Mouse (Mus musculus): Measurements from ENCODE around the gene Gm49361. TPM values are rescaled to one million over a fixed set of nuclear protein-coding genes. Genes with fewer than 3 reads are reported as not detected.

Gene Gm49361
- polyA plus RNA-seq (2015; fragmentation: Nextera tagmentation; extraction: Ambion mirVana), result not detected in 2 replicates

- under 1% methylated on average over 64 of the region's 68 CpGs for WGBS
- no peaks in the 10 kb centered on the region for H3K9me3 ChIP-seq (replicated peaks)
- H3K4me3 ChIP-seq, result peak within 1 kb of the TSS; percentile 90
- ATAC-seq, result peak; percentile 88
- peak within 1 kb of the TSS; percentile 86 for H3K9ac ChIP-seq
- peaks cover 7% of the 10 kb centered on the region; the same call in 1 of the 2 replicates for H3K27me3 ChIP-seq
- peak within 1 kb of the TSS; percentile 93 for H3K4me2 ChIP-seq
- peaks cover 22% of the 10 kb centered on the region for H3K4me1 ChIP-seq
- no peaks in the 10 kb centered on the region for H3K36me3 ChIP-seq (ENCODE audit: poor library complexity, severe bottlenecking)
- H3K27ac ChIP-seq, result peak within 1 kb of the TSS; percentile 54
Observed at GRCm38 (mm10) chr14:57746001-57746771, at the start of gene Gm49361. Gm49361 (minus strand) TSS chr14:57746103.

- 92% methylated on average over 4 of the region's 4 CpGs for WGBS
- Histone ChIP-seq H3K4me2 (no peak overlapping the region), H3K9ac (no peak overlapping the region), H3K27me3 (no peaks in the 10 kb centered on the region), H3K27ac (no peak overlapping the region), H3K36me3 (ENCODE audit: poor library complexity, severe bottlenecking) (no peaks in the 10 kb centered on the region), H3K9me3 (replicated peaks) (no peaks in the 10 kb centered on the region), H3K4me1 (no peaks in the 10 kb centered on the region), H3K4me3 (no peak overlapping the region)
- ATAC-seq, result no peak
Observed at GRCm38 (mm10) chr14:57791171-57791570, 45.3 kb upstream of the Gm49361 start.

DNA sequence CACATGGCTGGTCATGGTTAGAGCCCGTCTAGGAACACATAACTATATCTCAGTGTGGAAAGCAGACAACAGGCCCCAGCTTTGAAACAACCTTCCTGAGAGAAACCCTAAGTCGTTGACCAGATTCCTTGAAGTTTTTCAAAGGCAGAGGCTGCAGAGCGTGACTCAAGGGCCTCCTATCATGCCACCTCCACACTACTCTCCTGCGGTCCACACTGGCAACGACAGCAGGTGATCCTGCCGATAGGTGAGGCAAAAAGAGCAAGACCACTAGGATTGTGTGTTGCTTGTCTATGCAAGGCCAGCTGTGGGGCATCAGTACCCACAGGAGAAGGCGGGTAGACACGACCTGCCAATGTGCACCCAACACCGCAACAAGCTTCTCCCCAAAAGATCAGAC lies 43.9 kb upstream of the Gm49361 start:
- Histone ChIP-seq H3K36me3 (ENCODE audit: poor library complexity, severe bottlenecking) (no peaks in the 10 kb centered on the region), H3K4me3 (no peak overlapping the region), H3K9me3 (replicated peaks) (no peaks in the 10 kb centered on the region), H3K4me1 (no peaks in the 10 kb centered on the region), H3K27me3 (no peaks in the 10 kb centered on the region), H3K9ac (no peak overlapping the region), H3K4me2 (no peak overlapping the region), H3K27ac (no peak overlapping the region)
- 92% methylated on average over 9 of the region's 9 CpGs for WGBS
- ATAC-seq, result no peak

GRCm38 (mm10) chr14:57789311-57789710 lies 43.4 kb upstream of the Gm49361 start:
- H3K4me3 ChIP-seq, result no peak overlapping the region
- H3K27me3 ChIP-seq, result no peaks in the 10 kb centered on the region
- no peak overlapping the region for H3K9ac ChIP-seq
- H3K4me2 ChIP-seq, result no peak overlapping the region
- no peaks in the 10 kb centered on the region for H3K4me1 ChIP-seq
- WGBS, result 76% methylated on average over 2 of the region's 2 CpGs
- H3K9me3 ChIP-seq (replicated peaks), result no peaks in the 10 kb centered on the region
- H3K27ac ChIP-seq, result no peak overlapping the region
- H3K36me3 ChIP-seq (ENCODE audit: poor library complexity, severe bottlenecking), result no peaks in the 10 kb centered on the region
- ATAC-seq, result no peak

DNA sequence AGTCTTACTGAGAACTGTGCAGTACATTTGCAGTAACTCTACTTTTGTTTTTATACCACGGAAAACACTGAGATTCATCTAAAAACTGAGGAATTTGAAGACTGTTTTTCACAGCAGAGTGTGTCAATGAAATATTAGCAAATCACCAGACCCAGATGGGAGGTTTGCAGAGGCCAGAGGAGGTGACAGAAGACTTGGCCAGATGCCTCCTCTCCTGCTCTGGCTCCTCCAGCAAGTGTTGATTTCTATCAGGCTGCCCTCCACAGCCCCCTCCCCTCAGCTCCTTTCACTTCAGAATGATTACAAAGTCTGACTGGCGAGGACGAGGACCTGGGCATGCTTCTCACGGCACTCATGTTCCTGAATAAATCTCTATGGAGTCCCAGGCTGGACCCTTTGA lies 41.5 kb upstream of the Gm49361 start:
- 67% methylated on average over 4 of the region's 4 CpGs for WGBS
- Histone ChIP-seq H3K9me3 (replicated peaks) (no peaks in the 10 kb centered on the region), H3K27me3 (no peaks in the 10 kb centered on the region), H3K4me3 (no peak overlapping the region), H3K4me2 (no peak overlapping the region), H3K27ac (no peak overlapping the region), H3K36me3 (ENCODE audit: poor library complexity, severe bottlenecking) (no peaks in the 10 kb centered on the region), H3K9ac (no peak overlapping the region), H3K4me1 (no peaks in the 10 kb centered on the region)
- no peak for ATAC-seq

DNA sequence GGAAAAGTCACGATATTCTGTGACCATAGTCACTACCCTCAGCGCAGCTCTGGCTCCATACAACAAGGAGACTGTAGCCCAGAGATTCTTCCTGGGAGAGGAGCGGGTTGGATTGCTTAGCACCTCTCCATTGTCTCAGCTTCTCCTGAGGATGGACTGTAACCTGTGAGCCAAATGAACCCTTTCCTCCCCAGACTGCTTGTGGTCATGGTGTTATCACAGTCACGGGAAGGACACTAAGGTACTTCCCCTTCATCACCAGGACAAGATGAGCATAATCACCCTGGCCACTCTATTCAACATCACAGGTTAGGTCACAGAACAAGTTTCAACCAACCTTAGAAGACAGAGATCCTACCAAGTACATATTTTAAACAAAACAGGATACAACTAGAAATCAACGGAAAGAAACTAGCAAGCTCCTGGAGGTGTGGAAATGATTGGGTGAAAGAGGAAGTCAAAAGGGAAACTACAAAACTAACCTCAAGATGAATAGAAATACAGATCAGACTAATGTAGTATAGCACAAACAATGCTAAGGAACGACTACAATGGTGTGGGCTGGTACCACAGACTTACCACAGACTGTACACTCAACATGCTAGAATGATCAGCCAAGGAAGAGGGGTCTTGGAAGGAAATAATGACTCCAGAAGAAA lies 26.4 kb upstream of the Gm49361 start:
- Histone ChIP-seq H3K36me3 (ENCODE audit: poor library complexity, severe bottlenecking) (no peaks in the 10 kb centered on the region), H3K4me1 (no peaks in the 10 kb centered on the region), H3K9ac (no peak overlapping the region), H3K27ac (no peak overlapping the region), H3K27me3 (no peaks in the 10 kb centered on the region), H3K9me3 (replicated peaks) (no peaks in the 10 kb centered on the region), H3K4me3 (no peak overlapping the region), H3K4me2 (no peak overlapping the region)
- WGBS, result 88% methylated on average over 6 of the region's 6 CpGs
- no peak for ATAC-seq

GRCm38 (mm10) chr14:57769102-57769501 lies 23.2 kb upstream of the Gm49361 start:
- ATAC-seq, result no peak
- Histone ChIP-seq H3K27me3 (0 out of 2 replicates have a peak, but pooled peaks cover 4% of the 10 kb centered on the region), H3K9ac (no peak overlapping the region), H3K4me3 (no peak overlapping the region), H3K36me3 (ENCODE audit: poor library complexity, severe bottlenecking) (no peaks in the 10 kb centered on the region), H3K9me3 (replicated peaks) (no peaks in the 10 kb centered on the region), H3K27ac (no peak overlapping the region), H3K4me2 (no peak overlapping the region), H3K4me1 (no peaks in the 10 kb centered on the region)
- 97% methylated on average over 5 of the region's 5 CpGs for WGBS

GRCm38 (mm10) chr14:57760447-57761412 lies 14.8 kb upstream of the Gm49361 start:
- Histone ChIP-seq H3K9me3 (replicated peaks) (no peaks in the 10 kb centered on the region), H3K27me3 (no peaks in the 10 kb centered on the region), H3K4me3 (no peak overlapping the region), H3K4me2 (no peak overlapping the region), H3K27ac (no peak overlapping the region), H3K36me3 (ENCODE audit: poor library complexity, severe bottlenecking) (no peaks in the 10 kb centered on the region), H3K4me1 (peaks cover 7% of the 10 kb centered on the region), H3K9ac (no peak overlapping the region)
- 0 out of 2 replicates have a peak, but pooled peaks have one; percentile 36 for ATAC-seq
- 39% methylated on average over 10 of the region's 10 CpGs for WGBS

DNA sequence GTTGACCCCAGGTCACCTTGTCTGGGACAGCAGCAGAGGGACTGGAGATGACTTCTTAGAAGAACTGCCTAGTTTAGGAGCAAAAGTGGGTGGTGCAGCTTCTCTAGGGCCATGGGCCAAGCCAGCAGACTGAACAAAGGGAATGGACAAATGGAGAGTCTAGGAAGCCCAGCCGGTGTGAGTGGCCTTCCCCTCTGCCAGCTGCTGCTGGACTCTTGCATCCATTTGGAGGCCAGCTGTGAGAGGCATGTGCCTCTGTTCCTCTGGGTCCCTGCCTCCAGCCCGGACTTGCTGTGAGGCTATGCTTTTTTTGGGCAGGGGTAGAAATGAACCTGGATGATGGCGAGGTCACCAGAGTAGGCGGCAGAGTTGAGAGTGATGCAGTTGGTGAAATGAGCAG lies 12.3 kb upstream of the Gm49361 start, which contains the start of gene Lats2:
Gene Lats2, minus strand, starts transcription at position 152 of the 400 bp plus-strand sequence.
- no peaks in the 10 kb centered on the region for H3K9me3 ChIP-seq (replicated peaks)
- no peak within 1 kb of the TSS for H3K9ac ChIP-seq
- no peak for ATAC-seq
- H3K4me3 ChIP-seq, result no peak within 1 kb of the TSS
- peaks cover 7% of the 10 kb centered on the region for H3K4me1 ChIP-seq
- no peak within 1 kb of the TSS for H3K4me2 ChIP-seq
- WGBS, result 92% methylated on average over 4 of the region's 4 CpGs
- H3K27ac ChIP-seq, result no peak within 1 kb of the TSS
- no peaks in the 10 kb centered on the region for H3K36me3 ChIP-seq (ENCODE audit: poor library complexity, severe bottlenecking)
- H3K27me3 ChIP-seq, result no peaks in the 10 kb centered on the region

GRCm38 (mm10) chr14:57756094-57756493 lies 10.2 kb upstream of the Gm49361 start:
- no peak overlapping the region for H3K4me3 ChIP-seq
- H3K36me3 ChIP-seq (ENCODE audit: poor library complexity, severe bottlenecking), result no peaks in the 10 kb centered on the region
- no peak overlapping the region for H3K27ac ChIP-seq
- H3K9ac ChIP-seq, result no peak overlapping the region
- no peak overlapping the region for H3K4me2 ChIP-seq
- WGBS, result 91% methylated on average over 4 of the region's 4 CpGs
- H3K9me3 ChIP-seq (replicated peaks), result no peaks in the 10 kb centered on the region
- no peaks in the 10 kb centered on the region for H3K27me3 ChIP-seq
- ATAC-seq, result no peak
- peaks cover 4% of the 10 kb centered on the region for H3K4me1 ChIP-seq

- Histone ChIP-seq H3K4me3 (no peak overlapping the region), H3K27me3 (no peaks in the 10 kb centered on the region), H3K4me2 (no peak overlapping the region), H3K9ac (no peak overlapping the region), H3K9me3 (replicated peaks) (no peaks in the 10 kb centered on the region), H3K36me3 (ENCODE audit: poor library complexity, severe bottlenecking) (no peaks in the 10 kb centered on the region), H3K4me1 (no peaks in the 10 kb centered on the region), H3K27ac (no peak overlapping the region)
- 97% methylated on average over 2 of the region's 2 CpGs for WGBS
- ATAC-seq, result no peak
Observed at GRCm38 (mm10) chr14:57755661-57756060, 9.8 kb upstream of the Gm49361 start.

Measured in forebrain, embryonic 13.5 days (tissue).